In genomic region chr1:92911721-92912138, GRCm38 (mm10) we compare ENCODE assay signal across 8 mouse cellular contexts. TPM values are rescaled to one million over a fixed set of nuclear protein-coding genes. Genes with fewer than 3 reads are reported as not detected.
DNase-seq lines count a peak whose midpoint lies in the region; ATAC-seq and TF ChIP-seq lines count a peak whose summit lies in the region.

No protein-coding gene starts in this region.

- peaks cover 12% of the 10 kb centered on the region for H3K36me3 ChIP-seq in lung, embryonic 16.5 days (ENCODE audit: control insufficient read depth, insufficient read depth, low read length)
- H3K36me3 ChIP-seq in embryonic facial prominence, embryonic 12.5 days = peaks cover 26% of the 10 kb centered on the region
- H3K36me3 ChIP-seq in hindbrain, postnatal 0 days (ENCODE audit: insufficient read depth, low read length) = peaks cover 23% of the 10 kb centered on the region
- H3K36me3 ChIP-seq in midbrain, embryonic 16.5 days (ENCODE audit: control insufficient read depth, insufficient read depth, low read length) = peaks cover 21% of the 10 kb centered on the region

- H3K9me3 ChIP-seq in lung, embryonic 16.5 days (ENCODE audit: control insufficient read depth, low read length) = no peaks in the 10 kb centered on the region
- no peaks in the 10 kb centered on the region for H3K9me3 ChIP-seq in embryonic facial prominence, embryonic 12.5 days
- H3K9me3 ChIP-seq in hindbrain, postnatal 0 days (ENCODE audit: low read length) = no peaks in the 10 kb centered on the region
- H3K9me3 ChIP-seq in midbrain, embryonic 16.5 days (replicated peaks; ENCODE audit: control insufficient read depth, low read length, poor library complexity, severe bottlenecking) = no peaks in the 10 kb centered on the region

- 39% methylated on average over 8 of the region's 8 CpGs for WGBS in lung, embryonic 16.5 days
- WGBS in embryonic facial prominence, embryonic 12.5 days = 50% methylated on average over 8 of the region's 8 CpGs
- WGBS in hindbrain, postnatal 0 days = 35% methylated on average over 8 of the region's 8 CpGs
- 30% methylated on average over 8 of the region's 8 CpGs for WGBS in midbrain, embryonic 16.5 days

- H3K9ac ChIP-seq in lung, embryonic 16.5 days (ENCODE audit: low read length) = peak overlapping the region; percentile 90
- peak overlapping the region; percentile 89 for H3K9ac ChIP-seq in embryonic facial prominence, embryonic 12.5 days
- peak overlapping the region; percentile 95 for H3K9ac ChIP-seq in hindbrain, postnatal 0 days (replicated peaks; ENCODE audit: low read length)
- peak overlapping the region; percentile 89 for H3K9ac ChIP-seq in midbrain, embryonic 16.5 days (ENCODE audit: low read depth, low read length)

- peaks cover 27% of the 10 kb centered on the region for H3K4me1 ChIP-seq in lung, embryonic 16.5 days (replicated peaks; ENCODE audit: control insufficient read depth, insufficient read depth, low read length)
- peaks cover 33% of the 10 kb centered on the region for H3K4me1 ChIP-seq in embryonic facial prominence, embryonic 12.5 days
- H3K4me1 ChIP-seq in hindbrain, postnatal 0 days (ENCODE audit: insufficient read depth, low read length) = peaks cover 35% of the 10 kb centered on the region
- H3K4me1 ChIP-seq in midbrain, embryonic 16.5 days (ENCODE audit: control insufficient read depth, insufficient read depth, low read length) = peaks cover 33% of the 10 kb centered on the region

- intact Hi-C loops in left cerebral cortex, postnatal 10 days (cut with DNase I) = no loop called here

- no peak for DNase-seq in lung, adult 18-20 months
- DNase-seq in hindbrain, postnatal 0 days (ENCODE audit: low spot score) = no peak
- no peak for DNase-seq in spleen, postnatal 14 days (ENCODE audit: low spot score in 2 of 2)
- DNase-seq in embryo, embryonic 11 days = no peak
- no peak for DNase-seq in left cerebral cortex, postnatal 10 days (ENCODE audit: extremely low spot score in 1 of 2, low spot score in 2 of 2)

- peak overlapping the region; percentile 85 for H3K4me3 ChIP-seq in lung, embryonic 16.5 days (ENCODE audit: low read length)
- H3K4me3 ChIP-seq in embryonic facial prominence, embryonic 12.5 days = peak overlapping the region; percentile 82
- H3K4me3 ChIP-seq in hindbrain, postnatal 0 days (ENCODE audit: low read length) = peak overlapping the region; percentile 81
- peak overlapping the region; percentile 90 for H3K4me3 ChIP-seq in midbrain, embryonic 16.5 days (ENCODE audit: low read depth, low read length)

- H3K27ac ChIP-seq in lung, embryonic 16.5 days (ENCODE audit: low read length) = 0 out of 2 replicates have a peak overlapping the region, but pooled peaks have one; percentile 87
- H3K27ac ChIP-seq in embryonic facial prominence, embryonic 12.5 days = no peak overlapping the region
- H3K27ac ChIP-seq in hindbrain, postnatal 0 days = peak overlapping the region; percentile 96; the same call in 1 of the 2 replicates
- H3K27ac ChIP-seq in midbrain, embryonic 16.5 days (ENCODE audit: low read length) = peak overlapping the region; percentile 97

- H3K27me3 ChIP-seq in lung, embryonic 16.5 days (ENCODE audit: control insufficient read depth, insufficient read depth, low read depth, low read length) = no peaks in the 10 kb centered on the region
- no peaks in the 10 kb centered on the region; the same call in 1 of the 2 replicates for H3K27me3 ChIP-seq in embryonic facial prominence, embryonic 12.5 days
- H3K27me3 ChIP-seq in hindbrain, postnatal 0 days (ENCODE audit: insufficient read depth, low read length) = no peaks in the 10 kb centered on the region
- no peaks in the 10 kb centered on the region for H3K27me3 ChIP-seq in midbrain, embryonic 16.5 days (ENCODE audit: control insufficient read depth, insufficient read depth, low read depth, low read length)

- no peak for ATAC-seq in lung, embryonic 16.5 days (ENCODE audit: low read depth)
- no peak for ATAC-seq in embryonic facial prominence, embryonic 12.5 days (ENCODE audit: insufficient number of reproducible peaks, insufficient read depth, low FRiP score, low TSS enrichment)
- no peak for ATAC-seq in hindbrain, postnatal 0 days
- ATAC-seq in midbrain, embryonic 16.5 days = no peak

- H3K4me2 ChIP-seq in lung, embryonic 16.5 days (ENCODE audit: low read depth, low read length) = peak overlapping the region; percentile 77
- peak overlapping the region; percentile 72 for H3K4me2 ChIP-seq in embryonic facial prominence, embryonic 12.5 days (replicated peaks)
- peak overlapping the region; percentile 66 for H3K4me2 ChIP-seq in hindbrain, postnatal 0 days (ENCODE audit: low read depth, low read length)
- H3K4me2 ChIP-seq in midbrain, embryonic 16.5 days (ENCODE audit: low read length) = peak overlapping the region; percentile 99

- TF ChIP-seq CTCF in hindbrain, postnatal 0 days (IDR thresholded peaks at IDR 0.05; ENCODE audit: low read depth) = no peak

RNA-seq across cellular contexts. Expression of gene Rnpepl1, which starts 1.1 kb away (rescaled TPM):
- 14.6 and 19.8 TPM in 2 replicates for polyA plus RNA-seq in lung, embryonic 16.5 days (2015; fragmentation: Nextera tagmentation; extraction: Ambion mirVana)
- 38.4 and 39.4 TPM in 2 replicates for polyA plus RNA-seq in embryonic facial prominence, embryonic 12.5 days (2016; fragmentation: Nextera tagmentation; extraction: Ambion mirVana)
- 58.2 and 64.9 TPM in 2 replicates for total RNA-seq in hindbrain, postnatal 0 days (2014; rRNA removed)
- polyA plus RNA-seq in hindbrain, postnatal 0 days (2015; fragmentation: Nextera tagmentation; extraction: Ambion mirVana) = 25.5 and 31.3 TPM in 2 replicates
- polyA plus RNA-seq in midbrain, embryonic 16.5 days (2015; fragmentation: Nextera tagmentation; extraction: Ambion mirVana) = 26.5 and 28.4 TPM in 2 replicates
- 10 to 100 TPM; 41.5 to 41.7 TPM for total RNA-seq in left cerebral cortex, postnatal 10 days (2021)

RNA-seq across cellular contexts. Expression of gene Dusp28, which starts 4.9 kb away (rescaled TPM):
- 9.8 and 11.5 TPM in 2 replicates for polyA plus RNA-seq in lung, embryonic 16.5 days (2015; fragmentation: Nextera tagmentation; extraction: Ambion mirVana)
- 10.8 and 10.9 TPM in 2 replicates for polyA plus RNA-seq in embryonic facial prominence, embryonic 12.5 days (2016; fragmentation: Nextera tagmentation; extraction: Ambion mirVana)
- 25.2 and 36.6 TPM in 2 replicates for total RNA-seq in hindbrain, postnatal 0 days (2014; rRNA removed)
- polyA plus RNA-seq in hindbrain, postnatal 0 days (2015; fragmentation: Nextera tagmentation; extraction: Ambion mirVana) = 21.9 and 22.8 TPM in 2 replicates
- 16.6 and 17.5 TPM in 2 replicates for polyA plus RNA-seq in midbrain, embryonic 16.5 days (2015; fragmentation: Nextera tagmentation; extraction: Ambion mirVana)
- total RNA-seq in left cerebral cortex, postnatal 10 days (2021) = 1 to 10 TPM; 7.1 to 7.2 TPM

RNA-seq across cellular contexts. Expression of gene Ankmy1, which starts 9.0 kb away (rescaled TPM):
- 0.48 and 0.75 TPM in 2 replicates for polyA plus RNA-seq in lung, embryonic 16.5 days (2015; fragmentation: Nextera tagmentation; extraction: Ambion mirVana)
- polyA plus RNA-seq in embryonic facial prominence, embryonic 12.5 days (2016; fragmentation: Nextera tagmentation; extraction: Ambion mirVana) = 0.55 TPM in 2 replicates
- 0.25 TPM in 1 of 2 replicates, not detected in the other for total RNA-seq in hindbrain, postnatal 0 days (2014; rRNA removed)
- polyA plus RNA-seq in hindbrain, postnatal 0 days (2015; fragmentation: Nextera tagmentation; extraction: Ambion mirVana) = 0.39 and 0.62 TPM in 2 replicates
- polyA plus RNA-seq in midbrain, embryonic 16.5 days (2015; fragmentation: Nextera tagmentation; extraction: Ambion mirVana) = 0.63 and 0.82 TPM in 2 replicates
- under 1 TPM in 1 of 2 experiments, not detected in 1; 0.17 TPM for total RNA-seq in left cerebral cortex, postnatal 10 days (2021)

RNA-seq across cellular contexts. Expression of gene Capn10, which starts 22.4 kb away (rescaled TPM):
- 27.5 and 29.2 TPM in 2 replicates for polyA plus RNA-seq in lung, embryonic 16.5 days (2015; fragmentation: Nextera tagmentation; extraction: Ambion mirVana)
- polyA plus RNA-seq in embryonic facial prominence, embryonic 12.5 days (2016; fragmentation: Nextera tagmentation; extraction: Ambion mirVana) = 42.7 and 44.7 TPM in 2 replicates
- total RNA-seq in hindbrain, postnatal 0 days (2014; rRNA removed) = 79.7 and 101 TPM in 2 replicates
- polyA plus RNA-seq in hindbrain, postnatal 0 days (2015; fragmentation: Nextera tagmentation; extraction: Ambion mirVana) = 50.4 and 51.0 TPM in 2 replicates
- 62.3 and 65.1 TPM in 2 replicates for polyA plus RNA-seq in midbrain, embryonic 16.5 days (2015; fragmentation: Nextera tagmentation; extraction: Ambion mirVana)
- 10 to 100 TPM; 50.3 to 51.0 TPM for total RNA-seq in left cerebral cortex, postnatal 10 days (2021)

RNA-seq across cellular contexts. Expression of gene Gpr35, which starts 38.9 kb away (rescaled TPM):
- polyA plus RNA-seq in lung, embryonic 16.5 days (2015; fragmentation: Nextera tagmentation; extraction: Ambion mirVana) = 0.46 and 0.52 TPM in 2 replicates
- 0.36 and 0.57 TPM in 2 replicates for polyA plus RNA-seq in embryonic facial prominence, embryonic 12.5 days (2016; fragmentation: Nextera tagmentation; extraction: Ambion mirVana)
- total RNA-seq in hindbrain, postnatal 0 days (2014; rRNA removed) = 0.32 and 0.42 TPM in 2 replicates
- 0.13 and 0.47 TPM in 2 replicates for polyA plus RNA-seq in hindbrain, postnatal 0 days (2015; fragmentation: Nextera tagmentation; extraction: Ambion mirVana)
- 0.18 and 0.52 TPM in 2 replicates for polyA plus RNA-seq in midbrain, embryonic 16.5 days (2015; fragmentation: Nextera tagmentation; extraction: Ambion mirVana)
- under 1 TPM; 0.11 to 0.22 TPM for total RNA-seq in left cerebral cortex, postnatal 10 days (2021)
